Mouse (Mus musculus) hindlimb bud, embryonic 11.5 days (tissue): ENCODE measurements at regions not wholly inside any gene's neighbourhood (a gene's known extent, or its start where the extent isn't known, plus 50 kb on each side); places are given as distances from the start of the nearest gene placed in this dataset.

ENCODE experiments used
- DNase-seq: peaks from one replicate; pipeline ENCODE4 v3.0.0-alpha.2; 2012; ENCODE audit warnings: low read depth, low spot score; ENCODE audit errors: extremely low spot score

DNA sequence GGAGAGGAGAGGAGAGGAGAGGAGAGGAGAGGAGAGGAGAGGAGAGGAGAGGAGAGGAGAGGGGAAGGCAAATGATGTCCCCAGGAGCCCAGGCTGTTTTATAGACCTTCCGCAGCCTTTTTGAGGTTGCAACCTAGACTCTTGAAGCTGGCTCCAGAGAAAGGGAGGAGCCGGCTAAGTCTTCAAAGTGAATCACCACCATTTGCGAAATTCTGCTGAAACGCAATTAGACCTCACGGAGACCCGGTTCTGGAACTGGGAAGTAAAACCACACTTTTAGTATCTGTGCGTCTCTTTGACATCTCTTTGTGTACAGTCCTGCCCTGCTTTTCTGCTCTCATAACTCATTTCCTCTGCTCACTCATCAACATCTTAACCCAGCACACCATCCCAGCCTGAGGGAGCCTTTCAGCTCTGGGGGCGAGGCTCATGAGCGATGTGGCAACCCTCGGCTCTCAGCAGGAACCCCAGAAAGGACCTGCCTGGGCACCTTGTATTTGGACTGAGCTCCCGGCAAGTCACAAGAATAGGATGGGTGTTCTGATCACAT is 196.6 kb upstream of the Jarid2 start:
- DNase-seq: no peak

- DNase-seq: no peak
Observed at GRCm38 (mm10) chr13:44534575-44535080, 194.6 kb upstream of the Jarid2 start.

DNA sequence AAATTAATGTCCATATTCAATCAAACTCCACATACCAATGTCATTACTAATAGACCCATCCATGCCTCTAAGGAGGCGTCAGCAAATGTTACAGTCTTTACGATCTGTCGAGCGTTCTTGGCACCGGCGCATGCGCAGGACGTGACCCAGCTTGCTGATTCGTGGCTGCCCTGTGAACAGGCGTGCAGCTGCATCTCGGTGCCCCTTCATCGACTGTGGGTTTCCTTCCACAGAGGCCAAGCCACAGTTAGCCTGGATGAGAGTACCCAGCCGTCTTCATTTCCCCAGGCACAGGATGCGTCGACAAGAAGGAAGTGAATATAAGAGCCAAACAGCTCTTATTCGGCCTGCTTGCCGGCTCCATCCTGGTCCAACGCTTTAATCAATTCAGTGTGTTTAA is 193.8 kb upstream of the Jarid2 start:
- DNase-seq: no peak

- no peak for DNase-seq
Observed at GRCm38 (mm10) chr13:44538238-44538637, 191.0 kb upstream of the Jarid2 start.

- no peak for DNase-seq
Observed at GRCm38 (mm10) chr13:44540401-44540800, 188.9 kb upstream of the Jarid2 start.

DNA sequence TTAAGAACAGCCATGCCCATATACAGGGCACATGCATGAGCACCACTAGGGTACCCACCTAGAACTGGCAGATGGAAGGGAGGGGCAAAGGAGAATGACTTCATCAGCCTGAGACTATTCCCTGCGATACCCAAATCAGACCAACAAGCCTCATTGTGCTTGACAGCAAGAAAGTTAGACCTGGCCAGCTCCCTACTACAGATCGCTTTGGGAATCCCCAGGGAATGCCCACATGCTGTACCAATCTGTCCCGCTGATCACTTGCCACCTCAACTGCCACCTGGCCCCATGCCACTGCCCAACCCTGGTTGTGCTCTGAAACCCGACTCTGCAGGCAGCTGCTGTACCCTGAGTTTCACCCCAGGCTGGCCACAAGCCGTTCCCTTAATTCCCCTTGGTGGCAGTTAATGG is 188.0 kb upstream of the Jarid2 start:
- no peak for DNase-seq

DNA sequence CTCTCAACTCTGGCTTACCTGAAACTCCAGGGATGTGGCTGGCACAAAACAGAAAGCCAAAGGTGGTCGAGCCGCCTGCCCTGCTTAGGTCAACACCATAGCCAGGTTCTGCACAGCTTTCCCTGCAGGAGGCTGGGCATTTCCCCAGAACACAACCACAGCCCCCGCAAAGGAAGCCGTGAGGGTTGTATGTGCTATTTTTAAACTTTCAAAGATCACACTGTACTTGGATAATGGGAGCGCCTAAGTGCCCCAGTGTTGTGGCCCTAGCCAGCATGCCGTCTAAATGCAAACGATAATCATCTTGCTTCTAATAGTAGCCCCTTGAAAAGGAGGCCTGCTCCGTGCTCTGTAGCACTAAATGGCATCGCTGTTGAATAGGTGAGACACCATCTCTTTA is 184.5 kb upstream of the Jarid2 start:
- DNase-seq: no peak

DNA sequence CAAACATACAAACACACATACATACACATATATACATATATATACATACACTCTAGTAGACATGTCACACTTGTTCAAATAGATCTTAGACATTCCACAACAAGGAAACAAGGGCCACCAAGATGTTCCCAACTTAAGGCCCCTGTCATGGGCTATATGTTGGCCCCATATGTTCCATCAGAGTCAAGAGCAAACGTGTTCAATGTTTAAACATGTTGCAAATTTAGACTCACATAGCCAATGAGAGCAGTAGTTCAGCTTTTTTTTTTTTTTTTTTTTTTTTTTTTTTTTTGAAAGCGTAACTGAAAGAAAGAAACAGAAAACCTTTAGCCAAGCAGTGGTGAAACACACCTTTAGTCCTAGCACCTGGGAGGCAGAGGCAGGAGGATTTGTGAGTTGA is 183.0 kb upstream of the Jarid2 start:
- DNase-seq: no peak

- no peak for DNase-seq
Observed at GRCm38 (mm10) chr13:44548880-44549279, 180.4 kb upstream of the Jarid2 start.

GRCm38 (mm10) chr13:44553363-44553762 is 175.9 kb upstream of the Jarid2 start:
- DNase-seq: no peak

- no peak for DNase-seq
Observed at GRCm38 (mm10) chr13:44554686-44555463, 174.4 kb upstream of the Jarid2 start.

DNA sequence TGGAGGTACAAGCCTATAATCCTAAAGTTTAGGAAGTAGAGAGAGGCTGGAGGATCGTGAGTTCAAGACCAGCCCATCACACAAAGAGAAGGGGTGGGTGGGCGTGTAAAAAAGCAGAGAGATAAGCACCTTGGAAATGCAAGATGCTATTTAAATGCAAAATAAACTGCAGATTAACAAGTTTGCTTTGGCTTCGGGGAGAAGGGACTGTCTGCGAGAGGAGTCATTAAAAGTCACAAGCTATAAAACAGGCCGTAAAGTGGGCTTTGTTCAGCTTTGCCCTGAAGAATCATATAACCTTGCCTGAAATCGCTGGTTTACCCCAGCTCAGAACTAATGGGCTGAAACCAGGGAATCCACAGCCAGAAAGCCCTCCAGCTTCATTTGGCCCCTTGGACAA is 173.3 kb upstream of the Jarid2 start:
- DNase-seq: no peak

GRCm38 (mm10) chr13:44558051-44558450 is 171.2 kb upstream of the Jarid2 start:
- DNase-seq: no peak

GRCm38 (mm10) chr13:44558491-44559177 is 170.6 kb upstream of the Jarid2 start:
- no peak for DNase-seq

- DNase-seq: no peak
Observed at GRCm38 (mm10) chr13:44559178-44559565, 170.1 kb upstream of the Jarid2 start.

- no peak for DNase-seq
Observed at GRCm38 (mm10) chr13:44559706-44560105, 169.6 kb upstream of the Jarid2 start.

DNA sequence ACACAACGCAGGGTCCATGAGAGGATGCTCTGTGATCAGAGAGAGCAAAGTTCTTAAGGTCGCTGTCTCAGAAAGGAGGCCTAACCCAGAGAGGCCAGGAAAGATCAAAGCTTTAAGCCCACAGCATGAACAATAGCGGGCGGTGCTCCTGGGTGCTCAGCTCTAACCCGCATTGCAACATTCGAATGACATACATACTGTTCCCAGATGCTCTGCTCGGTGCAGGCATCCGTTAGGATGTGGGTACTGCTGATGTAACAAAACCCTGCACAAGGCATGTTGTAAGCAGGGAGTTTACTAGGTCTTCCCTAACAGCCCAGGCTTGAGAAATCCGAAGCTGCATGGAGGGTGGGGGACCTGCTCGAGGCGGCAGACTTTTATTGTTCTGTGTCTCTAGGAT is 164.6 kb upstream of the Jarid2 start:
- DNase-seq: no peak

DNA sequence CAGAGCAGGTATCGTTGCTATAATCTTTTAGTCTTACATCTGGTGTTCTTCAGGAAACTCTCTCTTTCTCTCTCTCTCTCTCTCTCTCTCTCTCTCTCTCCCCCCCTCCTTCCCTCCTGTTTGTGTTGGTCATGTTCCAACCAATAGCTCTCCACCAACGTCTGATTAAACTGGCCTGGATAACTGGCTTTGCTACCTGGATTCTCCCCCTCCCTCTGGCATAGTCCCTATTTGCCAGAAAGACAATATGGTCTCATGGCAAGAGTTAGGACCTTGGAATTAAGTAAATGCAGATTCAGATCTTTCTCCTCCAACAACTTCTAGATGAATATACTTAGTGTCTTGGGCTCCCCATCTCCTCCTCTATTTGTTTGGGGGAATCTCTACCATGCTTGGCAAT is 161.6 kb upstream of the Jarid2 start:
- DNase-seq: no peak

GRCm38 (mm10) chr13:44569241-44569778 is 160.0 kb upstream of the Jarid2 start:
- no peak for DNase-seq

DNA sequence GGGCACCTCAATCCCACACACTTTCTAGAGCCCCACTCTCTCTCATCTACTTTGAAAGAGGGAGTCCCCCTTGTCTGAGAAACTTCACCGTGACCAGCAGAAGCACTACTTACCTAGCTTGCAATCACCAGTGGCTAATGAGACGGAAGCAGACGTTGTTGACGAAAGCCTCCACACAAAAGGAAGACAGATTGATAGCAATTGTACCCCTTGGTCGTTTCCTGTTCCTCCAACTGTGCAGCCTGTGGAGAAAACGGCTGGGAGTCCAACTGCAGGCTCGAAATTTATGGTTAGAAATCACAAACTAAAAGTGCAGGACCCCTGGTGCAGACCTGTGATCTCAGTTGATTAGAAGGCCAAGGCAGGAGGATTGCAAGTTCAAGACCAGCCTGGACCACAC is 155.8 kb upstream of the Jarid2 start:
- no peak for DNase-seq

- DNase-seq: no peak
Observed at GRCm38 (mm10) chr13:44579215-44579614, 150.1 kb upstream of the Jarid2 start.
